Mouse (Mus musculus): ENCODE measurements around the gene Gm10197. TPM values are rescaled to one million over a fixed set of nuclear protein-coding genes. Genes with fewer than 3 reads are reported as not detected.

Gene Gm10197
- polyA plus RNA-seq, 1 experiment from 2014 or later = 4.8 TPM

GRCm38 (mm10) chr19:53393646-53394045, 22.1 kb upstream of the Gm10197 start:
- Histone ChIP-seq H3K27me3 (ENCODE audit: insufficient read depth, low read length) (no peaks in the 10 kb centered on the region), H3K9me3 (ENCODE audit: low read depth, low read length) (no peaks in the 10 kb centered on the region), H3K4me3 (ENCODE audit: low read depth, low read length) (no peak overlapping the region), H3K4me1 (ENCODE audit: insufficient read depth) (peaks cover 8% of the 10 kb centered on the region; the same call in 1 of the 2 replicates), H3K27ac (ENCODE audit: low read depth) (no peak overlapping the region), H3K9ac (no peak overlapping the region), H3K4me2 (no peak overlapping the region), H3K36me3 (ENCODE audit: insufficient read depth) (peaks cover 6% of the 10 kb centered on the region)
- TF ChIP-seq CTCF (IDR thresholded peaks at IDR 0.05; ENCODE audit: low read depth) = no peak
- ATAC-seq (ENCODE audit: insufficient read depth) (no peak), DNase-seq (no peak)

- H3K27ac ChIP-seq (ENCODE audit: low read depth) = no peak overlapping the region
- DNase-seq = no peak
- H3K4me2 ChIP-seq = no peak overlapping the region
- peaks cover 13% of the 10 kb centered on the region for H3K36me3 ChIP-seq (ENCODE audit: insufficient read depth)
- no peak for ATAC-seq (ENCODE audit: insufficient read depth)
- no peak overlapping the region for H3K4me3 ChIP-seq (ENCODE audit: low read depth, low read length)
- no peaks in the 10 kb centered on the region for H3K9me3 ChIP-seq (ENCODE audit: low read depth, low read length)
- H3K4me1 ChIP-seq (ENCODE audit: insufficient read depth) = peaks cover 8% of the 10 kb centered on the region; the same call in 1 of the 2 replicates
- H3K27me3 ChIP-seq (ENCODE audit: insufficient read depth, low read length) = no peaks in the 10 kb centered on the region
- TF ChIP-seq CTCF (IDR thresholded peaks at IDR 0.05; ENCODE audit: low read depth) = no peak
- H3K9ac ChIP-seq = no peak overlapping the region
- WGBS = 65% methylated on average over 8 of the region's 8 CpGs
Observed at GRCm38 (mm10) chr19:53392781-53393343, 21.3 kb upstream of the Gm10197 start.

- Histone ChIP-seq H3K36me3 (ENCODE audit: insufficient read depth) (peaks cover 24% of the 10 kb centered on the region), H3K9me3 (ENCODE audit: low read depth, low read length) (no peaks in the 10 kb centered on the region), H3K4me3 (ENCODE audit: low read depth, low read length) (peak overlapping the region; percentile 100; the same call in 1 of the 2 replicates), H3K27ac (ENCODE audit: low read depth) (no peak overlapping the region), H3K4me1 (ENCODE audit: insufficient read depth) (peaks cover 8% of the 10 kb centered on the region; the same call in 1 of the 2 replicates), H3K27me3 (ENCODE audit: insufficient read depth, low read length) (no peaks in the 10 kb centered on the region), H3K4me2 (peak overlapping the region; percentile 84), H3K9ac (peak overlapping the region; percentile 74; the same call in 1 of the 2 replicates)
- WGBS = 77% methylated on average over 5 of the region's 5 CpGs
- no peak for ATAC-seq (ENCODE audit: insufficient read depth)
- no peak for DNase-seq
- TF ChIP-seq CTCF (IDR thresholded peaks at IDR 0.05; ENCODE audit: low read depth) = no peak
Observed at GRCm38 (mm10) chr19:53391787-53392186, 20.2 kb upstream of the Gm10197 start.

- no peak for TF ChIP-seq CTCF (IDR thresholded peaks at IDR 0.05; ENCODE audit: low read depth)
- Histone ChIP-seq H3K27me3 (ENCODE audit: insufficient read depth, low read length) (no peaks in the 10 kb centered on the region), H3K36me3 (ENCODE audit: insufficient read depth) (peaks cover 26% of the 10 kb centered on the region), H3K9ac (peak overlapping the region; percentile 74), H3K9me3 (ENCODE audit: low read depth, low read length) (no peaks in the 10 kb centered on the region), H3K4me3 (ENCODE audit: low read depth, low read length) (peak overlapping the region; percentile 100), H3K4me1 (ENCODE audit: insufficient read depth) (peaks cover 8% of the 10 kb centered on the region; the same call in 1 of the 2 replicates), H3K27ac (ENCODE audit: low read depth) (peak overlapping the region; percentile 82; the same call in 1 of the 2 replicates), H3K4me2 (peak overlapping the region; percentile 84)
- WGBS = 36% methylated on average over 8 of the region's 8 CpGs
- DNase-seq = no peak
- no peak for ATAC-seq (ENCODE audit: insufficient read depth)
Observed at GRCm38 (mm10) chr19:53391386-53391785, 19.8 kb upstream of the Gm10197 start.

GRCm38 (mm10) chr19:53390495-53391007, 19.0 kb upstream of the Gm10197 start, which contains the start of gene Smndc1:
Gene Smndc1 (minus strand): TSS chr19:53390578.
- no peak for TF ChIP-seq CTCF (IDR thresholded peaks at IDR 0.05; ENCODE audit: low read depth)
- Histone ChIP-seq H3K9ac (peak within 1 kb of the TSS; percentile 99), H3K4me1 (ENCODE audit: insufficient read depth) (peaks cover 8% of the 10 kb centered on the region; the same call in 1 of the 2 replicates), H3K4me3 (ENCODE audit: low read depth, low read length) (peak within 1 kb of the TSS; percentile 100), H3K9me3 (ENCODE audit: low read depth, low read length) (no peaks in the 10 kb centered on the region), H3K27ac (ENCODE audit: low read depth) (peak within 1 kb of the TSS; percentile 98), H3K4me2 (peak within 1 kb of the TSS; percentile 84), H3K36me3 (ENCODE audit: insufficient read depth) (peaks cover 35% of the 10 kb centered on the region), H3K27me3 (ENCODE audit: insufficient read depth, low read length) (no peaks in the 10 kb centered on the region)
- under 1% methylated on average over 48 of the region's 48 CpGs for WGBS
- peak; percentile 100 for DNase-seq
- ATAC-seq (ENCODE audit: insufficient read depth) = peak; percentile 97

- Histone ChIP-seq H3K4me2 (peak overlapping the region; percentile 65), H3K4me1 (ENCODE audit: insufficient read depth) (peaks cover 8% of the 10 kb centered on the region; the same call in 1 of the 2 replicates), H3K36me3 (ENCODE audit: insufficient read depth) (peaks cover 39% of the 10 kb centered on the region), H3K9me3 (ENCODE audit: low read depth, low read length) (no peaks in the 10 kb centered on the region), H3K4me3 (ENCODE audit: low read depth, low read length) (peak overlapping the region; percentile 100), H3K27me3 (ENCODE audit: insufficient read depth, low read length) (no peaks in the 10 kb centered on the region), H3K27ac (ENCODE audit: low read depth) (peak overlapping the region; percentile 98), H3K9ac (peak overlapping the region; percentile 99)
- peak; percentile 92 for ATAC-seq (ENCODE audit: insufficient read depth)
- DNase-seq = peak; percentile 72
- WGBS = under 1% methylated on average over 59 of the region's 59 CpGs
- TF ChIP-seq CTCF (IDR thresholded peaks at IDR 0.05; ENCODE audit: low read depth) = no peak
Observed at GRCm38 (mm10) chr19:53389851-53390431, 18.4 kb upstream of the Gm10197 start.

GRCm38 (mm10) chr19:53389417-53389816, 17.9 kb upstream of the Gm10197 start:
- TF ChIP-seq CTCF (IDR thresholded peaks at IDR 0.05; ENCODE audit: low read depth) = no peak
- Histone ChIP-seq H3K27me3 (ENCODE audit: insufficient read depth, low read length) (no peaks in the 10 kb centered on the region), H3K36me3 (ENCODE audit: insufficient read depth) (peaks cover 43% of the 10 kb centered on the region), H3K4me2 (peak overlapping the region; percentile 65), H3K4me3 (ENCODE audit: low read depth, low read length) (peak overlapping the region; percentile 100), H3K27ac (ENCODE audit: low read depth) (peak overlapping the region; percentile 98; the same call in 1 of the 2 replicates), H3K4me1 (ENCODE audit: insufficient read depth) (peaks cover 8% of the 10 kb centered on the region; the same call in 1 of the 2 replicates), H3K9ac (peak overlapping the region; percentile 99), H3K9me3 (ENCODE audit: low read depth, low read length) (no peaks in the 10 kb centered on the region)
- ATAC-seq (ENCODE audit: insufficient read depth) (no peak), DNase-seq (no peak)
- WGBS = 14% methylated on average over 6 of the region's 6 CpGs

All from lung, embryonic 14.5 days (tissue).